Mouse (Mus musculus) olfactory bulb, adult 2 months (tissue): ENCODE data around the gene Mboat1. TPM values are rescaled to one million over a fixed set of nuclear protein-coding genes. Genes with fewer than 3 reads are reported as not detected.

Experiments used
- H3K27ac ChIP-seq: fragments of 200-500 bp; 2 replicates; pipeline ENCODE4 v1.5.1; 2012; ENCODE audit warnings: low read depth, low read length; ENCODE audit not compliant: insufficient read depth
- H3K4me1 ChIP-seq: fragments of 200-500 bp; 2 replicates; pipeline ENCODE4 v1.6.1; 2012; ENCODE audit warnings: low read length; ENCODE audit not compliant: control insufficient read depth, insufficient read depth
- H3K4me3 ChIP-seq: fragments of 200-500 bp; 2 replicates; pipeline ENCODE4 v1.5.1; 2012; ENCODE audit warnings: mild to moderate bottlenecking, low read depth, low read length, moderate library complexity; ENCODE audit not compliant: insufficient read depth
- CTCF ChIP-seq: fragments of 200-500 bp; IDR thresholded peaks from 2 replicates; pipeline ENCODE4 v1.5.1; 2012; ENCODE audit warnings: low read depth, mild to moderate bottlenecking, low read length, moderate library complexity; ENCODE audit not compliant: insufficient read depth
- POLR2A ChIP-seq: fragments of 200-500 bp; IDR thresholded peaks from 2 replicates; pipeline ENCODE4 v1.6.1; 2012; ENCODE audit warnings: mild to moderate bottlenecking, low read depth, low read length, moderate library complexity; ENCODE audit not compliant: insufficient read depth
- WGBS: fragments of 180-500 bp; shearing (Covaris S2); methylation state at CpG from one replicate; pipeline ENCODE4 v1.1.7; 2018; 5-methylcytosine and 5-hydroxymethylcytosine counted together
- polyA plus RNA-seq: library from polyadenylated mRNA; stranded (reverse); fragments of >200 nt; gene quantifications from 2 replicates; pipeline ENCODE4 v1.2.4, GENCODE M21; 2012; ENCODE audit warnings: low replicate concordance; ENCODE audit not compliant: missing spikeins, insufficient read depth, insufficient read length

Gene Mboat1
- polyA plus RNA-seq, 1 experiment, result not detected

DNA sequence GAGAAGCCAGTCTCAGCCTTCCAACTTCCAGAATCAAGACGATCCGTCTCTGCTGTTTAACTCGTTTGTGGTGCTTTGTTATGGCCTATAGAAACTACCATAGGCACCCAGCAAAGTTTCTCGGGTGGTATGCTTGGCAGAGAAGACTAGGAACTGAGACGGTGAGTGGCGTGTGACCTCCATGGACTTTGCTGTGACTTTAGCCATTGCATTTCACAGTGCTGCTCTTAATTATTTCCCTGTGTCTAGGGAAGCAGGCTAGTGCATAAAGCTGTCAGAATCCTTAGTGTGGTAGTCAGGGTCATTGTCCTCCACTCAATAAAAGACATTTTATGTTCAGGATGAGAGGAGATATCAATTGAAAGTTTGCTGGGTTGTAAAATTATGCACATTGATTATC lies 49.3 kb downstream of the Mboat1 start:
- Histone ChIP-seq H3K4me3 (no peak overlapping the region), H3K4me1 (peaks cover 7% of the 10 kb centered on the region), H3K27ac (peak overlapping the region; percentile 67; the same call in 1 of the 2 replicates)
- 55% methylated on average over 6 of the region's 6 CpGs for WGBS
- TF ChIP-seq CTCF (no peak), POLR2A (no peak)

DNA sequence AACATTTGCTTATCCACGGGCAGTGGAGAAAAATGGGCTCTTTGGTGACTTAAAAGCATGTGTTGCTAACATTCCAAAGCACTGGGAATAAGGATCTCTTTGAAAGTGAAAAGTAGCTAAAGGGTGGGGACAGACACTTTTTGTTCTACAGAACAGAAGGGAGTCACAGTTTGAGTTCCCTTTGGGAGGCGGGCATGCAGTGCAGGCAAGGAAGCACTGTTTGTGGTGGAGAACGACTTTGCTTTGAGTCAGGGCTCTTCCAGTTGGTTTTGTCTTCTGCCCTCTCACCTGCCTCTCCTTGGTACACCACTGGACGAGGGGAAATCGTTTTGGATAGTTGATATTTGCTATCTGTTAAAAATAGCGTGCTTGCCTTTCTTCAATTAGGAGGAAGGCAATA lies 49.7 kb downstream of the Mboat1 start:
- TF ChIP-seq POLR2A (no peak), CTCF (no peak)
- Histone ChIP-seq H3K27ac (peak overlapping the region; percentile 67), H3K4me1 (peaks cover 7% of the 10 kb centered on the region), H3K4me3 (no peak overlapping the region)
- 14% methylated on average over 6 of the region's 6 CpGs for WGBS

DNA sequence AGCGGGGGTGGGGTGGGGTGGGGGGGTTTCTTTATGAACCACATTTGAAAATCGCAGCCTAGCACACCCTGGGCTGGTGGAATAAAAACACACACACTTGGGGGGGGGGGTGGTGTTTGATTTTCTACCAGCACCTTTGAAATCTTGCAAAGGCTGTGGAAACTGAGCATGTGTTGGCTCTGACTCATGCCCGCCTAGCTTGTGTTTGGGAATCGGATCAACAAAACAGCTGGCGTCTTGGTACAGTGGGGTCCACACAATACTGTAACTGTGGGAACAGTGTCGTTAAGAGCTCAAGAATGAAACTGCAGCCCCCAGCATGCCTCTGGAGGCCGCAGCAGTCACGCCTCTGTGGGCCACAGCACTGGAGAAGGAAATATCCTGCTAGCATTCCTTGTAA lies 50.2 kb downstream of the Mboat1 start:
- WGBS, result 18% methylated on average over 8 of the region's 8 CpGs
- no peak overlapping the region for H3K27ac ChIP-seq
- no peak overlapping the region for H3K4me3 ChIP-seq
- H3K4me1 ChIP-seq, result peaks cover 7% of the 10 kb centered on the region
- TF ChIP-seq POLR2A (no peak), CTCF (no peak)

DNA sequence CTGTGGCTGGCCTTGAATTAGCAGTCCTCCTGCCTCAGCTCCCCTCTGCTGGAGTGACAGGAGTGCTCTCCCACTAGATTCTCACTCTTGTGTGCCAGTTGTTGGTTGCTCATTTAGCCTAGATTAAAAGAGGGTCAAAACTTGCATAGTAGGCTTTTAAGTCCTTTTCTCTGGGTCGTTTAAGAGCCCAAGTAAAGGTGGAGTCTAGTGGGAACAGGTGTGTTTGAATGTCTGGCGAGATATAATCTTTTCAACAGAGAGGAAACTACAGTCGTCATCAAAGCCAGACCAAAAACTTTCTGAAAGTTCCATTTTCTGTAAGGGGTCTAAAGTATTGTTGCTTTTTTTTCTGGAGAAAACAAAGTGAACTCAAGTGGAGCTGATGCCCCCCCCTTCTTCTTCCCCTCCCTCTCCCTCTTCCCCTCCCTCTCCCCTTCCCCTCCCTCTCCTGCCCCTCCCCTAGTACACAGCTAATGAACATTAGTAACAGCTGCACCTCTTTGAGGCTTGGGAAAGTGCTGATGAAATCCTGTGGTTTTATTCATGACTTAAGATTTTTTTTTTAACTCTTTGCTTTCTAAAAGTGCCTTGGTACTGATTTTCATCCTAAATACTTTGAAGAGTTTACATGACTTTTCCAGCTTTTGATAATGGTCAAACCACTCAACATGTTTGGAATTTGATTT lies 55.9 kb downstream of the Mboat1 start:
- Histone ChIP-seq H3K27ac (no peak overlapping the region), H3K4me1 (no peaks in the 10 kb centered on the region), H3K4me3 (no peak overlapping the region)
- TF ChIP-seq POLR2A, result no peak
- TF ChIP-seq CTCF, result no peak
- WGBS, result 54% methylated on average over 3 of the region's 3 CpGs

DNA sequence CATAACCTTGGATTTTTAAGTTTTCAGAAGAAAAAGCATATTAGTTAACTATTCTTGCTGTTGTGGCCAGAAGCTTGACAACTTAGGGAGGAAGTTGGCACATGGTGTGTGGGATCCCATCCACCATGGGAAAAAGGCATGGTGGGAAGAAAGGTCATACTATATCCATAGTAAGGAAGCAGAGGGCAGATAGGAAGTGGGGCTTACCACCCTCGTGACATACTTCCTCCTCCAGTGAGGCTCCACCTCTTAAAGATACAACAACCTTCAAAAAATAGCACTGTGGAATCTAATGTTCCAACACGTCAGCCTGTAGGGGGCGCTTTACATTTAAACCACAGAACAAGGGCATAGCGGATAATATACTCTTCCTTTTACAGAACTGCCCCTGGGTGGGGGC lies 57.1 kb downstream of the Mboat1 start:
- H3K27ac ChIP-seq, result no peak overlapping the region
- TF ChIP-seq CTCF (no peak), POLR2A (no peak)
- no peak overlapping the region for H3K4me3 ChIP-seq
- H3K4me1 ChIP-seq, result no peaks in the 10 kb centered on the region
- 71% methylated on average over 4 of the region's 4 CpGs for WGBS

DNA sequence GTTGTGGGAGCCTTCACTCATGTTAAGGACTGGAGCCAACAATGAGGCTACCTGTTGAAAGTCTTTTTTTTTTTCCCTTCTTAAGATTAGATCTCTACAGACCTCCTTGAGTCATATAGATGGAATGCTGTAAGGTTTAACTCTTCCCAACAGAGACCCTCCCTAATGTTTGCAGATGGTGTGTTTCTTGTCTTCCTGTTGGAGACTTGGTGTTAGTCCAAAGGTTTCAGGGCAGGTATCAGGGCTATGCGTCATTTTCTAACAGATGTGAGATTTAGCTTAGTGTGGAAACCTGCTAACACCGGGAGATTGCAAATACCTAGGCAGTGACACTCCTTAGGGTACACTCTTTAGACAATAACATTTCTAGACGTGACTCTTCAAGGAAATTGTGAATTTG lies 58.5 kb downstream of the Mboat1 start:
- Histone ChIP-seq H3K27ac (no peak overlapping the region), H3K4me1 (no peaks in the 10 kb centered on the region), H3K4me3 (no peak overlapping the region)
- WGBS, result 90% methylated on average over 3 of the region's 3 CpGs
- TF ChIP-seq POLR2A, result no peak
- no peak for TF ChIP-seq CTCF

DNA sequence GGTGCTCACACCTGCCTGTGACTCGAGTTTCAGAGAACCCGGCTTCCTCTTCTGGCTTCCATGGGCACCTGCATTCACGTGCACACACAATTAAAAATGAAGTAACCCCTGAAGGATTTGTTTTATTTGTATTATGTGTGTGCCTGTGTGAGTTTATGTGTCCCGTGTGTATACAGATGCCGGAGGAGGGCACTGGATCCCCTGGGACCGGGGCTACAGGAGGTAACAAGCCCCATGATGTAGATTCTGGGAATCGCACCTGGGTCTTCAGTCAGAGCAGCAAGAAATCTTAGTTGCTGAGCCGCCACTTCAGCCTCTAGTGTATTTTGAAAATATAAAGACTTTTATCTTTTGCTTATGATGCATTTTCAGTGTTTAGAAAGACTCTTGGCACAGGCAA lies 60.4 kb downstream of the Mboat1 start:
- WGBS, result 88% methylated on average over 8 of the region's 8 CpGs

DNA sequence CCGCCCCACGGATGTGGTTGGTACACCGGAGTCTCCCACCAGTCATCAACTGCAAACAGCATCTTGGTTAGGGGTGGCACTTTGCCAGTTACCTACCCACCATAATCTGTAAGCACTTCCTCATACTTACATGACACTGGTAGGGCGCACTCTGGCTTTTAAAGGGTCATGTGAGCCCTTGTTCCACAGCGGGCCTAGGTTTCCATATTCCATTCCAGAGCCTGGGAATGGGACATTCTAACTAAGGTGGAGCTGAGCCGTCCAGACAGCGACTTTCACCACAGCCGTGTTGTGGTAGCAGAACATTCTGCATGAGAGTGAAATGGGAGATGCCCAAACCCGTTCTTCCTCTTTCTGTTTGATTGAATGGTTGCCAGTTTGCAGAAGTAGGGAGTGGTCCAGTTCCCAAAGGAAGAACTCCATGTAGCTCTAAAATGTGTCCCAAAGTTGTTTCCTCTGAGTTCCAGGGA lies 61.8 kb downstream of the Mboat1 start:
- 90% methylated on average over 9 of the region's 9 CpGs for WGBS

More for the DNA sequence above, 60.4 kb downstream of the Mboat1 start:
- Histone ChIP-seq H3K4me1 (no peaks in the 10 kb centered on the region), H3K27ac (no peak overlapping the region), H3K4me3 (no peak overlapping the region)
- no peak for TF ChIP-seq POLR2A
- TF ChIP-seq CTCF, result no peak

DNA sequence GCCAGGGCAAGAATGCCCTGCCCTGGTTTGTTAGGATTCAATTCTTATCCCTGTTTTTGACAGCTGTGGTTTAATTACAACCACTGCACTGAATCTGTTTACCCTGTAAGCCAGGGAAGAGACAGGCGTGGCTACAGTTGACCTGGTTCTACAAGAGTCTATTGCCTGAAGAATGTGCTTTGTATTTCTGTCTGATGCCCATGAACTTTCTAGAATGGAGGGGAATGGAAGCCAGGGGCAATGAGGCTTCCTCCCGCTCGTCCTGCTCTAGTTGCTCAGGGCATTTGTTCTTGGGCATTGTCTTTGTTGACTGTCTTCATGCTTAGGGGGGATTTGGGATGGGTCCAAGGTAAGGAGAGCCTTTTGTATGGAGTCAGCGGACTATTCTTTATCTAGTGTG lies 63.5 kb downstream of the Mboat1 start:
- no peaks in the 10 kb centered on the region for H3K4me1 ChIP-seq
- WGBS, result 81% methylated on average over 4 of the region's 4 CpGs
- no peak for TF ChIP-seq POLR2A
- no peak for TF ChIP-seq CTCF

More for the DNA sequence above, 61.8 kb downstream of the Mboat1 start:
- Histone ChIP-seq H3K4me1 (no peaks in the 10 kb centered on the region), H3K4me3 (no peak overlapping the region), H3K27ac (no peak overlapping the region)
- TF ChIP-seq CTCF (no peak), POLR2A (no peak)

DNA sequence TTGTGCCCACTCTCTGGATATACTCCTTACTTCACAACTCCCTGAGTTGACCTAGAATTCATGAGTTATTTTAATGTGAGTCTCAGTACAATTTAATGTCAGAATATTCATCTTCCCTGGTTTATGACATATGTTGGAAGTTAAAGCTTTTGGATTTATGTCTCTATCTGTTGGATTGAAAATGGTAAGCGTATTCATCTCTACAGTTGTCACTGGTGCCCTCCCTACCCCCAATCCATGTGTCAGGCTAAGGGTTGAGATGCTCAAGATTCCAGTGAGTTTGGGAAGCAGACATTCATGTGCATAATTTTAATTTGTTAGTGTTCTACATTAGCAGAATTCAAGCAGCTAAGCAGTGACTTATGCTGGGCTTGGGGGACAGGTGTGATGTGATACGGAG lies 64.4 kb downstream of the Mboat1 start:
- H3K4me1 ChIP-seq, result no peaks in the 10 kb centered on the region
- WGBS, result 98% methylated on average over 2 of the region's 2 CpGs
- TF ChIP-seq POLR2A (no peak), CTCF (no peak)
- H3K4me3 ChIP-seq, result no peak overlapping the region
- H3K27ac ChIP-seq, result no peak overlapping the region

More for the DNA sequence above, 63.5 kb downstream of the Mboat1 start:
- Histone ChIP-seq H3K27ac (no peak overlapping the region), H3K4me3 (no peak overlapping the region)
